Mouse (Mus musculus) kidney, postnatal 10 days (tissue): ENCODE results near the gene H1f0.

ENCODE experiments used
- DNase-seq: peaks from one replicate; pipeline ENCODE4 v3.0.0; 2021; ENCODE audit warnings: mixed read lengths

The H1f0 gene

GRCm38 (mm10) chr15:79028237-79028738 lies at the start of gene H1f0:
TSS of gene H1f0 (plus strand) at chr15:79028450.
- DNase-seq = peak; percentile 98

DNA sequence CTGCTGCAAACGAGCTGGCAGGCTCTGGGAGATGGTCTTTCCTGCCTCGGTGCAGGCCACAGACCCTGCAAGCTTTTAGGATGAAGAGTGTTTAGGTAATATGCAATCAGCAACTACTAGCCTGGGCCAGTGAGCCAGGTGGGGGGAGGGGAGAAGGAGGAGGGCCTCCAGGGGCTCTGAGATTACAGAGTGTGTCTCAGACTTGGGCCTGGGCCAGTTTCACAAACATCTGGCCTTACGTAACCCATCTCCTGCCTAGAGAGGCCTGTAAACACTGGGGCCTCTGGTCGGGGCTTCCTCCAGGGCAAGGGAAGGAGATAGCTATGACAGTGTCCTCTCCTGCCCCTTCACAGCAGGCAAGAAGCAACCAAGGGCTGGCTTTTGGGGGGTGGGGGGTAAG lies 49.4 kb upstream of the H1f0 start:
- peak; percentile 83 for DNase-seq

DNA sequence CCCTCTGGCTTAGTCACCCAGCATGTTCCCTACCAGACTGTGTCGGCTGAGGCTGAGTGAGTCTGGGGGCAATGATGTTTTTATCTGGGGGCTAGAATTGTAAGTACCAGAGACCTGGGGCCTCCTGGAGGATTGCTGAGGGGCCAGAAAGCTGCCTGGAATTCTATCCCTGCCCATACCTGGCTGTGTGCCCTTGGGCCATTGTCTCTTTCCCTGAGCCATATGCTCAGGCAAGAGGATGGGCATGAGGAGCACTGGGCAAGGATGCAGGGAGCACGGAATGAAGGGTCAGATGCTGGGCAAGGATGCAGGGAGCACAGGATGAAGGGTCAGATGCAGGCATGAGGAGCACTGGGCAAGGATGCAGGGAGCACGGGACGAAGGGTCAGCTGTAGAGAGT lies 48.2 kb upstream of the H1f0 start:
- no peak for DNase-seq

DNA sequence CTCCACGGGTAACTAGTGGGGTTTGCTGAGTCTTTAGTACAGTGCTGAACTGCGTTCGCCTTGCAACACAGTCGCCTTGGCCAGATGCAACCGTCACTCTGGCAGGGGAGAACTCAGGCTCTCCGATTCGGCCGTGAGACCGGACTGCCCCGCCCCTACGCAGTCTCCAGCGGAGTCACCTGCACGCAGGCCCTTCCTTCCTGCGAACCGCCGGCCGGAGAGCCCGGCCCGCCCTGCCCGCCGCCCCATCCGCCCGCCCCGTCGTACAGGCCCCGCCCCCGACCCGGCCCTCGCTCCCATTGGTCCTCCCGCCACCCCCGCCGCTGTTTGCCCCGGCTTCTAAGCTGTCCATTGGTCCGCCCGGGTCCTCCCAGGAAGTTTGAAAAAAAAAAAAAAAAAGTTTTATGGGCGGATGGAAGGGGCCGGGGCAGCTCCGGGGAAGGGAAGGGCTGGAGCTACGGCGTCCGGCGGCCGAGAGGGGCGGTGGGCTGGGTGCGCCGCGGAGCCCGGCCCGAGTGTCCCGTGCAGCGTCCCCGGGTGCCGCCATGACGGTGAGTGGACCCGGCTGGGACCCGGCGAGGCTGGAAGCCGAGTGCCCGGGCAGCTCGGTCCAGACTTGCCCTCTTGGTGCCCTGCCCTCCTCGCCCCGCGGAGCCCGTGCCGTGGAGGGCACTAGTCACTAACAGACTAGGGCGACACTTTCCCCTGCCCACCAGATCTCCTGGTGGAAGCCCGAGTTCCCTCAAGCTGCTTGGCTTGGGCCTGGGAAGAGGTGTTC lies 45.4 kb upstream of the H1f0 start:
- DNase-seq = peak; percentile 97

GRCm38 (mm10) chr15:78983436-78984285 lies 44.6 kb upstream of the H1f0 start:
- peak; percentile 80 for DNase-seq

DNA sequence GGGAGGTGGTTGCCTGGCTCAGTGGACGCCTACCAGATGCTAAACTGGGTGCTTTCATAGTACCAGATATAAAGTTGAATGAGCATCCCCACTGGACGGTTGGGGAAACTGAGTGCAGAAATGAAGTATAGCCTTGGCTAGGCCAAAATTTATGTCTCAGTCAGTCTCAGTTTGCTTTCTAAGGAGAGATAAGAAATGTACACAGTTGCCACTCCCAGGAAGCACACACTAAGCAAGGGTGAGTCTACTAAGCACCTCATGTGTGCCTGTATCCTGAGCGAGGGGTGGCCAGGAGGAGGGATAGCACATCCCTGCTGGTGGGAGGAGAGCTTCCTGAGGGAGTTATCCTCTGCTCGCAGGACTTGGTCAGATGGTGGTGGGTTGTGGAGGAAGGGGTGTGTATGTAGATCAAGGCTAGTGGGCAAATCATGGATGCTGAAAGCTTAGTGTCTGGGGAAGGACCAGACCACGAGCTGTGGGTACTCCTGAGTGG lies 43.9 kb upstream of the H1f0 start:
- DNase-seq = no peak

DNA sequence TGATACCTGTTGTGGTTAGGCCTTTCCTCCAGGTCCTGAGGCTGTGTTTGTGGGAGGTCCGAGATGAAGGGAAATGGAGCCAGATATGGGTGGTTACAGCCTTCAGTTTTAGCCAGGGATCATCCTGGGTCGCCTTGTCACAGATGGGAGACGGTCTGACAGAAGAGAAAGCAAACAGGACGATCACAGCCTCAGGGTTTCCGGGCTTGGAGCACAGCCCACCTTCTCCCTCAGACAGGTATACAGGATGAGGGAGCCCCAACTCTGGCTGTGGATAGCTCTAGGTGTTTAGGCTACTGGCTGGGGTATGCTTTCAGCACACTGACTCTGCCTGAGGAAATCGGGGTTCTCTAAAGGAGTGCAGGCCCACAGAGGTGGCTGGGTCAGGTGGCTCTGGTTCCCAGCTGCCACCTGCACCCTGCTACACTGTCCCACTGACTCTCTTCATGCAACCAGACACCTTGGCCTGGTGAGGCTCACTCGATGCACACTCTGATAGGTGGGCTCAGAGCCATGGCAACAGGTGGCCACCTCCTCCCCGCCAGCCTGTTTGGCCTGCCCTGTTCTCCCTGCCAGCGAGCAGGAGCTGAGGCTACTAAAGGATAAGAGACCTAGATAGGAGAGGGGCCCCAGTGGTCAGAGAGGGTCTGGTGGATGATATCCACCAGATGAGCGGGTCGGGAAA lies 41.6 kb upstream of the H1f0 start:
- peak; percentile 43 for DNase-seq

DNA sequence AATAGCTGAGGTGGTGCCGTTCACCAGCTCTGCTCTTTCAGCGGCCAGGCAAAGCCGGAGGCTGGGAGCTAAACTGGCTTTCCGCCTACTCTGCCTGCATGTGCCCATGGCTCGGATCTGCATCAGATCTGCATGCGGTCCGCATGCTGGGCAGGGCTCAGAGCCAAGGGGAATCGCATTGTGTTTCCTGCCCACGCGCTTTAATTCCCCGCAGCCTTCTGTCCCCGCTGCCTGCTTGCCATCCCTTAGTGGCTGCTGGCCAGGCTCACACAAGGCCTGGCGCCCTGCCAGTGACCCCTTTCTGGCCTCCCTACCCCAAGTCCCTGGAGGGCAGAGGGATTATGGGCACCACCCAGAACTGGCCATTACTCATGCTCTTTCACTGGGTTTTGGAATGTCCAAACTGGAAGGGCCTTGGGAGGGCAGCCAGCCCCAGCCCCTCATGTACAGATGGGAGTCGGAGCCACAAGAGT lies 39.7 kb upstream of the H1f0 start:
- DNase-seq = peak; percentile 82

GRCm38 (mm10) chr15:78989152-78990092 lies 38.8 kb upstream of the H1f0 start:
- DNase-seq = no peak

- DNase-seq = no peak
Observed at GRCm38 (mm10) chr15:78990093-78990463, 38.2 kb upstream of the H1f0 start.

GRCm38 (mm10) chr15:78990970-78991525 lies 37.2 kb upstream of the H1f0 start:
- peak; percentile 34 for DNase-seq

GRCm38 (mm10) chr15:78992235-78992634 lies 36.0 kb upstream of the H1f0 start:
- DNase-seq = no peak

- DNase-seq = no peak
Observed at GRCm38 (mm10) chr15:78992925-78993324, 35.3 kb upstream of the H1f0 start.

DNA sequence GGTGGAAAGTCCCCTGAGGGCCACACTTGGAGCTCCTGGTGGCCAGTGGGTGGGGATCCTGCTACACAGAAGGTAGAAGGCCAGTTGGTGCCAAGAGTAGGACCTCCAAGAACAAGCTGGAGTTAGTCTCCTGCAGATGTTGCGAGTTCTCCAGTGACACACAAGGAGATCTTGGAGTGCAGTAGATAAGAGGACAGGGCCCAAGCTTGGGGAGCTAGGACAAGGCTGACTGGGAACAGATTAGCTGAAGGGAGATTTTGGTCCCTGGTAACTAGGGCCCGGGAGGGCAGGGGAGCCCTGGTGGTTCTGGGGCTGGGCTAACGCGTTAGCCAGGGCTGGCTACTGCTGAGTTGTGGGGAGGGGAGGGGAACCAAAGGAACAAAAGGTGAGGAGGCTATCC lies 32.3 kb upstream of the H1f0 start:
- DNase-seq = no peak

GRCm38 (mm10) chr15:78996663-78997062 lies 31.6 kb upstream of the H1f0 start:
- no peak for DNase-seq

GRCm38 (mm10) chr15:78998348-78998747 lies 29.9 kb upstream of the H1f0 start:
- DNase-seq = no peak

GRCm38 (mm10) chr15:78999586-78999985 lies 28.7 kb upstream of the H1f0 start:
- DNase-seq = peak; percentile 46

DNA sequence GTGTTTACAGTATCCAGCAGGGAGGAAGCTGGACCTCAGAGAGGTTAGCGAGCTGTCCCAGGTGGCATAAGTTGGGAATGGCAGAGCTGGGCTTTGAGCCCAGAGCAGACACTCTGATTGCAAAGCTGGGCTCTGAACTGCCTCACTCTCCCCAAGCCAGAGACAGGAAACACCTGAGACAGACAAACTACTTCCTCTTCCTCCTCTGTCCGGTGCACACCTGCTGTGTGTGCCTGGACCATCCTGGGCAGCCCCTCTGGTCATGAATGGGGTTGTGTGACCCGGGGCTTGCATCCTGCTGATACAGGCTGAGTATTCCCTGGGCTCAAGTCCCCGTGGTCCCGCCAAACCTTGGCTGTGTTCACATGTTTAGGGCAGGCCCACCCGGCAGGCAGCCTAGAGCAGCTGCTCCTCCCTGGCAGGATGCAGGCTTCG lies 27.9 kb upstream of the H1f0 start:
- peak; percentile 53 for DNase-seq

- DNase-seq = no peak
Observed at GRCm38 (mm10) chr15:79001559-79001958, 26.7 kb upstream of the H1f0 start.

DNA sequence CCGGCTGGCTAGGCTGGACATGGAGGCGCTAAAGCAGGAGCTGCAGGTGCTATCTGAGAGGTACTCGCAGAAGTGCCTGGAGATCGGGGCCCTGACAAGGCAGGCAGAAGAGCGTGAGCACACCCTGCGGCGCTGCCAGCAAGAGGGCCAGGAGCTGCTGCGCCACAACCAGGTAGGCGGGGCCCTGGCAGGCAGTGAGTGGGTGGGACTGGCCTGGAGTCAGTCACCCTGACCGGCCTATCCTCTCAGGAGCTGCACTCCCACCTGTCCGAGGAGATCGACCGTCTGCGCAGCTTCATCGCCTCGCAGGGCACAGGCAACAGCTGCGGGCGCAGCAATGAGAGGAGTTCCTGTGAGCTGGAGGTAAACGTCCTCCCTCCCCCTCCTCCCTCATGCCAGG lies 26.2 kb upstream of the H1f0 start:
- DNase-seq = peak; percentile 69

GRCm38 (mm10) chr15:79003079-79003478 lies 25.2 kb upstream of the H1f0 start:
- no peak for DNase-seq
